Mouse (Mus musculus) 3T3-L1 (cell line): ENCODE results near the gene Tpcn1.
A peak's percentile ranks its signal among the peaks of the same experiment; 100 is the strongest.

Experiments used
- DNase-seq: peaks from one replicate; pipeline ENCODE4 v3.0.0-alpha.2; 2015; ENCODE audit warnings: low read depth, low spot score

Tpcn1 gene

DNA sequence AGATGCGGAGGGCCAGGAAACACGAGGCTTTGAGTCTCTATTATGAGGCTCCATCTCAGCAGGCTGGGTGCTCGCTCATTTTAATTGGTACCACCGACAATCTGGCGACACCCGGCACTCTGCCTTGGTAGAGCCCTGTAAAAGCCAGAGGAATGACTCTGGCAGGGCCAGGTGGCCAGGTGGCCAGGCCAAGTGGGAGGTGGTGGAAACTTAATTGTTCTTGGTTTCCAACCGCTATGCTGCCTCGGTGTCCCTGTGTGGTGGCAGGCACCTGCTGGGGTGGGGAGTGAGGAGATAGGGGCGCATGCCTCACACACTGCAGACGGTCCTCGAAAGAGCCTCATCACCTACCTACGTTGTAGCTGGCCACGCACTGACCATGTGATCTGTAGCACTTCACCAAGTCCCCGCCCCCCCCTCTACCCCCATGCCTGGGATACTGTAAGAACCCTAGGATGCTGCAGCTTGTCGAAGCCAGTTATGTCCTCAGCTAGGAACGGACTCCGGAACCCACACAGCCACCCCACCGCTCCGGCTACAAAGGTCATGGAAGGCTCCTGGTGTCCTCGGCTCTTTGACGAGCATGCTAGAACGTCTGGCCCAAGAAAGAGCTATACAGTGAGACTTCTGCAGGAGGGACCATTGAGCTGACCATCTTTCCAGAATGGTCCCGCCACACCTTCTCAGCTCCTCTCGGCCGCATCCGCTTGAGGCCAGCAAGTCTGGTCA, 8.4 kb downstream of the Tpcn1 start:
- DNase-seq = no peak

DNA sequence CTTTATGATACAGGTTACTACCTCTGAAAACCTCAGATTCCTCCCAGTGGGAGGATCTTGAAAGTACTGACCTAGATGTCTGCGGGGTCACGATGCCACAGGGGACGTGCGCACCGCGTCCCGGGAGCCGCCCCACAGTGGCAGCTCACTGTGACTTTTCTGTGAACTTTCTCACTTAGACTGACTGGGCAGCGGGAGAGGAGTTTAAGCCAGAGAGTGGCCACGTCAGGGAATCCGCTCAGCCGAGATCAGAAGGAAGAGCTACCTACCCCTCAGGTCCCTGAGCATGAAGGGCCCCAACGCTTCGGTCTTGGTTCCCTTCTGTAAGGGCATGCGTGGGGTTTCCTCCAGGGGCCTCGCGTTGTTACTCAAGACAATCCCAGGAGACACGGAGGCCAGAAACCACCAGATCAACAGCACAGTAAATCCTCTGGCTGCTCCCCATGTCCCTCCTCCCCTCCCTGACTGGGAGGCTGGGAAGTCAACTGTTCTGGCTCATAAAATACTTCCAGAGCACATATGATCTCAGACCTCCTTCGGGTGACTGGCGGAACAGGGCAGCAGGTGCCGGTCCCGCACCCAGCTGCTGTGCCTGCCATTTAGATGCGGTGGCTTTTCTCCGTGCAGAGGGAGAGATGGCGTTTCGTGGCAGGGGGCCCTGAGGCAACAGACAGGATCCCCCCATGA, 9.1 kb downstream of the Tpcn1 start:
- DNase-seq = peak; percentile 42

DNA sequence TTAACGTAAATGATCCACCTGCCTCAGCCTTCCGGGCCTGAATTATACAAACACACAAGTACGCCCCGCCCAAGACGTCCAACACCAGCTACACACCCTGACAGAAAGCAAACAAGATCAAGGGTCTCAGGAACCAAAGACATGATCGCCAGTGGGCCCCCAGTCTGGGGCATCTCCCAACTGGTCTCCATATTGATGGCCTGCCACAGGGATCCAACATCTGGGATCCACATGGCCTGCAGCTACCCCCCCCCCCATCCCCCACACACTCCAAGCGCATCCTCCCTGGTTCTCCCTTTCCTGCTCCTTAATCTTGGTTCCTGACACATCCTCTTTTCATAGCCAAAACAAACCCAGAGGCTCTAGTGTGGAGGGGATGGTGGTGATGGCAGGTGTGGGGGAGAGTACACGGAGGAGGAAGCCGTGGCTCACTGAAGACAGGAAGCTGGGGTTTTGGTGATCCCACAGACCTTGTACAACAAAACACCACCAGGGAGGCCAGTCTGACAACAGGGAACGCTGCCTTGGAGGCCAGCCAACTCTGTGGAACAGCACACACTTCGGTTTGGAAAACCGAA, 9.9 kb downstream of the Tpcn1 start:
- DNase-seq = peak; percentile 48

DNA sequence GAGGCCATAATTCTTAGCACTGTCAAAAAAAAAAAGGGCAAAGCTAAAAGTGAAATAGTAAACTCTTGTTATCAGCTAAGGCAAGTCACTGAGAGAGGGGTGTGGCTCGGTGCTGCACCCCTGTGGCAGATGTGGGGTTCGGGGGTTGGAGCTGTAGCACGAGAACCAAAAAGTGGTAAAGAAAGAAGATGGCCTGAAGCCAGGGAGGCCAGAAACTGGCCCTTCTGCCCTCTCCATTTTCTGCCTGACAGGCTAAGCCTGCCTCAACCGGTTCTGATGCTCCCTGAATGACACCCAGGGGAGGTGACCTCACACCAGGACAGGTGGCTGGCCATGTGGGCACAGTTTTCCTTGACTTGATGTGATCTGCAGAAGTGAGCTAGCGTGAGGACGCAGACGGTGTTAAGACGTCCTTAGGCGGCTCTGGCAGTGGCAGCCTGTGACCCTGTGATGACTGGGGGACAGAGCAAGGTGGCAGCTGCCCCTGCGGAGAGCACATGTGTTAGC, 10.5 kb downstream of the Tpcn1 start:
- no peak for DNase-seq

DNA sequence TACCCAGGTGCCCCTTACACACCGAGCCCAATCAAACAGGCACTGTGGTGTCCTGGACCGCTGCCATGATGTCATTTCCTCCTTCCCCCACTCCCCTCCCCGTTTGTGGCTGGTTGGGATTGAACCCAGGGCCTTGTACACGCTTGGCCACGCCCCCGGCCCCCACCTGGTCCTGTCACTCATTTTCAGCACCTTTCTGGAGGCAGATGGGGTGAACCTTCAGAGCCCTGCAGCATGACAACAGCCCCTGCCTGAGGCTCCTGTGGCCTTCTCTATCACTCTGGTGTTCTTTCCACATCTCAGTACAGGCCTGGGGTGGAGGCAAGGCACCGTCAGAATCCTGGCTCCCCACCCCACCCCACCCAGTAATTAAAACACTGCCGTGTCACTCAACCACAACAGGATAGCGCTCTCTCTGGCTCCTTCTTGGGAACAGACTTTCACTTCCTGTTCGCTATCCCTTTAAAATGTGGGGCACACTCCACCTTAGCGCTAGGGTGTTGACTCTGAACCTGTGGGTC, 11.6 kb downstream of the Tpcn1 start:
- no peak for DNase-seq

DNA sequence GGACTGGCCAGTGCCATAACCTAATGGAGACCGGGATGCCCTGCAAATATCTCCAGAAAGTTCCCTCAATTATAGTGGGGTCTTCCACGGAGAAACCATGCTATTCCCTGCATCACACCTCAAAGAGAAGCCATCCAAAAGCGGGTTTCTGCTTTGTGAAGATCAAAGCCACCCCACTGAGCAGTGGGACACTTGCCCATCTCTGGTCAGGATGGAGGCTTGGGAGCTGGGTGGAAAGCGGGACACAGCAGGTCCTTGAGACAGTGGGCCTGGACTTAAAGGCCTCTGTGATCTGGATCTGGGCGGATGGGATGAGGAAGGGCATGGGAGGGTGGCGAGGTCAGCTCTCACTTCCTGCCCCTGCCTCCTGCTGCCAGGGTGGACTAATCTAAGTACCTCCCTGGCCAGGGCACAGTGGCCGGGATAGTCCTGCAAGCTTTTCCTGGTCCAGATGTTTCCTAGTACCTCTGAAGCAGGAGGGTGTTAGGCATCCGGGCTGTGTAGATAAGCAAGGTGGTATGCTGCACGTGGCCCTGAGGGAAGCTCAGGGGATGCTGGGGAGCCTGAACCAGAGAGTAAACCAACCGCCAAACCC, 13.9 kb downstream of the Tpcn1 start:
- no peak for DNase-seq

DNA sequence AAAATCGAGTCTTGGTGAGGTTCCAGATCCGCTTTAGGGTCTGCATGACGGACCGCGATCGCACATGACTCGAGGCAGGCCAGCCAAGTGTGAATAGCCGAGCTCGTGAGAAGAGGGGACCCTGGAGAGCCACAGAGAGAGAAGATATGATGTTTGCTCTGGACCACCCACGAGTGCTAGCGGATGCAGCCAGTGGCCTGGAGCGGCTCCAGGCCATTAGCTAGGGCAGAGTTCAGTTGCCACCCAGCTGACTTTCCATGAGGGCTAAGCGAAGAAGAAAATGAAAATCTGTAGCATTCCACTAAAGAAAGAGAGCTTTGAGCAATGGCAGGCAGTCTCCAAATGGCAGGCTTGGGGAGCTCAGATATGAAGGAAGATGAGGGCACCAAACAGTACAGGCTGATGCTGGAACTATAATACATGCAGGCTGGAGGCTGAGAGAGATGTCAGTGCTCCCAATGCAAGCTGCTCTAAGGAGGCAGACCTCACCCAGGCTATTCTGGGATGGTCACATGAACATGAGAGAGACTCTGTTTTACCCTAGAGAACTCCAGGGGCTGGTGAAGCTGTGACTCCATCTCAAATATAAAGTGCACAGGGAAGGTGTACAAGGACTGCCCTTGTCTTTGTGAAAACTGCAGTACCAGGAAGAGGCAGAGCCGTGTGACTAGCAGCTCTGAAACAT, 17.3 kb downstream of the Tpcn1 start:
- DNase-seq = no peak

DNA sequence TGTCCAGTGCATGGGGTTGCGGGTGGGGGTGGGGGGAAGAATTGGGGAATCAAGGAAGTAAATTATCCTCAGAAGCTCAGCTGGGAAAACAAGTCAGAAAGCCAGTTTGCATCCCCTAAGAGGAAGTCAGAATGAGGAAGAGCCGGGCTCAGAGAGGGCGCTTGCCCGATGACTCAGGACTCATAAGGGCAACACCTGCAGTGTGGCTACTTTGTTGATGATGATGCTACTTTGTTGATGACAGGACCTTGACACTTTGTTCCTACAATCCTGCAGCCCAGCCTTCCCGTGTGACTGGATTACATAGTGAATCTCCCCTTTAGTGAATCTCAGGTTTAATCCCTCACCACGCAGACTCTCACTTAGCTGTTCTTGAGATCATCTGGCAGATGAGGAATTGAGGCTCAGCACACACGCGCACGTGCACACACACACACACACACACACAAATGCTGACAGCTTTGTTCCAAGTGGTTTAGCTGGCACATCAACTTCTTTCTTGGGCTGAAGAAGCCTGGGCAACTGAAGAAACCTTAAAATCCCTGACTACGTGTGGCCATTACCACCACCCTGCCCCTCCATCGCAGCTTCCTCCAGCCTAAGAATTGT, 18.1 kb downstream of the Tpcn1 start:
- no peak for DNase-seq

DNA sequence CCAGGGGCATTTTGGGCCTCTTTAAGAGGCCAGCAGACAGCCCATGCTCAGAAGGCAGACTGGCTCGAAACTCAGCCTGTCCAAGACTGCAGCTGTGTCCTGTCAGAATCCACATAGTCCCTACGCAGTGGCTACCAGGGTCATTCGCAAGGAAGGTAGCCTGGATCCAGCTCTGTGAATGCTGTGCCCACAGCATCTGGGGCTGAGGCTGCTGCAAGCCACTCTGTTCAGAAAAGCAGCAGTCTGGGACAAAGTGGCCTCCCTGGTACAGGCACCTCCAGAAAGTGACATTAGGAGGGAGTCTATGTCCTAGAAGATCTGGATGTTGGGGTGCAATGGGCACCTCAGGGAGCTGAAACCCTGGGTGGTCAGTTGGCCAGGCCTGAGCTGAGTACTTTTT, 18.7 kb downstream of the Tpcn1 start:
- no peak for DNase-seq

DNA sequence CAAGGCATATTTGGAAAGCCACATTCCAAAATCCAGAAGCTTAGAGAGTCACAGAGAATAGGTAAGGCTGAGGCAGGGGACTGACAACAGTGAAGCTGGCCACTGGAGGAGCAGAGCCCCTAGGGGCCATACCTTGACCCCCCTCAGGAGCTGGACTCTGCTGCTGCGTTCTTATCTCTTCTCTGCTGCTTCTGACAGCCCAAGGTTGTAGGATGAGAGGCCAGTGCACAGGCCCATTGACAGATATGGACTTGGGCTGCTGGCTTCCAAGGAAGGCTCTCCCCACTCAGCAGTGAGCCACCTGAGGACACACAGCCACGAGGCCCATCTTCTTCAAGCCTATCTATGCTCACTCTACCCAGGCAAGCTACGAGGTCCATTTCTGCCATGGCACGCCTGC, 19.5 kb downstream of the Tpcn1 start:
- DNase-seq = no peak

DNA sequence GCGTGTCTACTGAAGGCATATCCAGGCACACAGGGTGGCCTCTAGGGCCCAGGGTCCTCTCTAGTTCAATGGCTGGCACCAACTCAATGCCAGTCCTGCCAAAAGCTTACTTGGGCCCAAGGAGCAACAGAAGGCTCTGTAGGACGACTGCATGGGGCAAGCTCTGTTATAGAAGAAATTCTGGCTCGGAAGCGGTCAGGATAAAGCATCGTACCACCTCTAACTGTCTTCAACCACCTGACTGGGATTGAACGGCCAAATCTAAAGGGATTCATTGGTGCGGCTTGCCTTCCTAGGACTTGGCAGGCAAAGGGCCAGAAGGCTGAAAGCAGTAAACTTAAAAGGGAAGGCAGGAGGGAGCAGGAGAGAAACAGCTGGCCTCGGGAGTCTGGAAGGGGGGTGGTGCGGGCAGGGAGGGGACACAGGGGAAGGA, 20.1 kb downstream of the Tpcn1 start:
- DNase-seq = no peak

DNA sequence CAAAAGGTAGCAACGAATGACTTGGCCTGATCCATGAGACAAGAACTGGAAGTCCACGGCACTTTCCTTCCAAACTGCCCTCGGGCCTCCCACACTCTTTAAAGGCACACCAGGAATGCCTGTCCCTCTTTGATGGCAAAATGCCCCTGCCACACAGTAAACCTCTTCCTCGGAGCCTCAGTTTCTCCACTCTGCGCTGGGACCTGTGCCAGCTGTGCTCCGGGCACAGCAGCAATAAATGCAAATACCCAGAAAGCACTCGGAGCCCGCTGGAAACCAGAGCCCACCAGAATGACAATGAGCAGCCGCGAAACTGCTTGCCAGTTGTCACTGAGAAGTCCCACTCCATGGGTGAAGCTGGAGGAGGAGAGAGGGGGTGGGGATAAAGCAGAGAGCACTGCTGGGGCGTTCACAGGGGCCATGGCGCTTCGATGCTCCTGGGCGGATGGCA, 20.7 kb downstream of the Tpcn1 start:
- no peak for DNase-seq

DNA sequence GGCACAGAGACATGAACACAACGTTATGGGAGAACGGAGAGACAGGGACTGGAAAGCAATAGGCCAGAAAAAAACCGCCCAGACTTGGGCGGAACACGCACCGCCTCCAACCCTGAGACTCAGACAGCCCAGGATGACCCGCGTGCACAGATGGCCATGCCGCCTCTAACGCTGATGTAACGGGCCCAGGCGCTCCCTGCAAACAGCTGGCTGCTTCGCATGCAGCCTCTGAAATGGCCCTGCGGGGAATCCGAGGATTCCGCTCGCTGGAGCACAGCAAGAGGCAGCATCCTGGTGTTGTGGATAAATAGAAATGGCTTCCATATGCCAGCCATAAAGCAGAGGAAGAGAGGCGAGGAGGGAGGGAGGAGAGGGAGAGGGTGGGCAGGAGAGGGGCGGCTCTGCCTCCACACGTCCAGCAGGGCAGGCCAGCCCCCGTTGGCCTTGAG, 21.2 kb downstream of the Tpcn1 start:
- DNase-seq = no peak

DNA sequence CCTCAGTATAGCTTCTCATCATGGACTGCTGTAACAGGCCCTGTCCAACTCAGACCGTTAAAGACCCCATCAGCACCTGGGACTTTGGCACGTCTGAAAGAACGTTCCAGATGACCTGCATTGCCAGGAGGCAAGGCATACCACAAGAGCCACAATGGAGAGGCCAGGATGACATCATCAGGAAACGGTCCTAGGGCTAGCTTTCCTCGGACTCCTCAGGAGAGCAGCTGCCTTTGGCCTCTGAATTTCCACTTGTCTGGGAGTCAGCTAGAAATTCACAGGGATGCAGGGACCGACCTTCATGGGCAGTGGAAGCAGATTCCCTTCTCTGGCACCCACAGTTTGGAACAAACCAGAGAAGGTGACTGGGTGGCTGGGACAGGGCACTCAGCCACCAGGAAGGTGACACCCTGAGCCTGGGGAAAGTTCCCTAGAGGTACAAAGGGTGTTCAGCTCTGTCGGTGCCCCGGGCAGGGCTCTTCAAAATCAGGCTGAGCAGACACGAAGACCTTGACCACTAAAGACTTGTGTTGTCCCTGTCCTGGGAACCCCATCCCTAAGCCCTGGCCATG, 21.7 kb downstream of the Tpcn1 start:
- peak; percentile 51 for DNase-seq

DNA sequence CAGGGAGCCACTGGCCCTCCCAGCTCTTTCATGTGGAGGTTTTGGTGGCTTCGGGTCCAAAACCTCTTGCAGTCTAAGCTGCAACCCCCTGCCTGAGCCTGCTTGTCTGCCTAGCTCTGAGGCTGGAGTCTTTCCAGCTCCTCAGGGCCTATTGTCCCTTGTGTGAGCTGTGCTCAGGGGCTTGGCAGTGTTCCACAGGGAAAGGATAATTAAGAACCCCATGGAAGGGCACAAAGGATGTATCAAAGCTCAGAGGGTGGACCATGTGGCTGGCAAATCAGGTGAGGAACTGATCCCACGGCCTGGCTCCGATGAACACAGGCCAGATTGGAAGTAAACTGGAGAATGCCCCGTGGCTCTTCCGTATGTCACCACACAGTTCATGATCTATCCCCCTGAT, 22.4 kb downstream of the Tpcn1 start:
- no peak for DNase-seq

DNA sequence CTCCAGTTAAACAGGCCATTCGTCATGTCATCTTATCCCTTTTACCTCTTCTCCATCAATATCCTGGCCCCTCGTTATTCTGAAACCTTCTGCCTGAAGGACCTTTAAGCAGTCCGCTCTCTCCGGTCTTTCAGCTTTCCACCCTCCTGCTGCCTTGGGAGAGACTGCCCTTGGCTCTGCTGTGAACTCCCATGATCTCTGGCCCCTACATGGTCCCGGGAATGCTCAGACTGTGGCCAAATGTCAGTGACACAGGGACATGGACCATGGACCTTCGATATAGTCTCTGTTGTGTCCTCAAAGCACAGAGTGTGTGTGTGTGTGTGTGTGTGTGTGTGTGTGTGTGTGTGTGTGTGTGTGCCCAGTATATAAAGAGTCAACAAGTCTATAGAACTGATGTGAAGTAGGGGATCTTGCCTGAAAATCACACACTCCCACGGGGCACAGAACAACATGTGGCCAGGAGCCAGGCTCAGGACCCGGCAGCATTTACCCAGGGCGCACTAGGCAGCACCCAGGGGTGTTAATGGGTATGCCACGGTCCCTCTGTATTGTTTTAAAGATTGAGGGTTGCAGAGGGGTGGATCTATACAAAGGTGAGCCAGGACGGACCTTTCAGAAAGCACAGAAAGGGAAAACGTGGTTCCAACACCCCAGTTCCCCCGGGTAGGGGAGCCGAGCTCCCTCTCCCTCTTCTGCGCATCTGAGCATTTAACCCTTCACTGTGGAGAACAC, 23.1 kb downstream of the Tpcn1 start:
- DNase-seq = no peak

DNA sequence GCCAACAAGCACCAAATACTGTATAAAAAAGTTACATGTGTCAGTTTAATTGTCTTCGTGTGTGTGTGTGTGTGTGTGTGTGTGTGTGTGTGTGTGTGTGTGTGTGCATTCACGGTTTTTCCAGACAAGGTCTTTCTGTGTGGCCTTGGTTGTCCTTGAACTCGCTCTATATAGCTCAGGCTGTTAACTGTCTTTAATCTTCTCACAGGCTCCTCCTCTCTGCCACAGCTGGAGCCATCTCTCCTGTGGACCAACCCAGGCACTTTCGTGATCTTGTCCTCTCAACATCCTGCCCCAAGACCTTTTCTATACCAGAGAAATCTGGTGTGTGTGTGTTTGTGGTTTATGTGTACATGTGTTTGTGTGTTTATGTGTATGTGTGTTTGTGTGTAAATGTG, 24.6 kb downstream of the Tpcn1 start:
- DNase-seq = no peak

DNA sequence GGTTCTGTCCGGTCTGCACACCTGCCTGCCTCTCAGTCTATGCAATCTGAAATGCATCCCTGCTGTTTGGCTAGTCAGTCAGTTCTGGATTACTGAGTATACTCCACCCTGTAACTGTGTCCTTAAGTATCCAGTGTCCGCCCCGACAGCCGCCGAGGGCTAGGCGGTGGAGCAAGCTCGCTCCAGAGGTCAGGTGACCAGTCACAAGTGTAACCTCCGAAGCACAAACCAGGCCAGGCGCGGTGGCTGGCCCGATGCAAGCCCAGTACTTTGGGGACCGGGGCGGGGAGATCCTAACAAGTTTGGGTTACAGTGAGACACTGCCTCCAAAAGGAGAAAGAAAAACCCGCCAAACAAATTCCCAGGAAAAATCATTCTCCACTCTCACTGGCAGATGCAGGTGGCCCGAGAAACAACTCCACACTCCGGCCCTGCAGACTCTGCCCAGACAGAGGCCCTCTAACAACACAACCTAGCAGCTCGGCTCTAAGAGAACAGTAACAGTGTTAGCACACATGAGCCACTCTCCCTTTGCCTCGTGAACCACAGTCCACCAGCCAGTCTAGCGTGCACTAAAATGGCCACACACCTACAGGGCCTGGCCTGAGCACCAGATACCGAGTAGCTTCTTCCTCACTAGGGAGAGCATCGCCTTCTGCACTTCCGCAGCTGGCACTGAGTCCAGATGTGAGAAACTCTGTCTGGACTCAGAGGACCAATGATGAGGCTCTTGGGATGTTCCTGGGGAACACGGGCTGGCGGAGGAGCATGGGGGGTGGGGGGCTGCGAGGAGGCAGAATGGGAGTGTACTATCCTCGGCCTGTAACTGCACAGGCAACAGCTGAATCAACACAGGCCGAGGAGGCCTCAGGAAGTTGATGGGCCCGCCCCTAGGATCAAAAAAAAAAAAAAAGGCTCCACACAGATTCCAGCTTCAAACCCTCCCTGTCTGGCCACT, 25.2 kb downstream of the Tpcn1 start:
- peak; percentile 68 for DNase-seq
